Mouse (Mus musculus) heart, embryonic 14.5 days (tissue): Measurements from ENCODE around the gene Ttll1. TPM values are rescaled to one million over a fixed set of nuclear protein-coding genes. Genes with fewer than 3 reads are reported as not detected.

Source experiments
- ATAC-seq: fragments of 200-750 bp; cut with Nextera tagmentation; 2 replicates; pipeline ENCODE4 v1.8.0; 2017; ENCODE audit warnings: low read depth, moderate TSS enrichment; ENCODE audit not compliant: insufficient number of reproducible peaks, insufficient read depth, low FRiP score
- H3K27ac ChIP-seq, 2 experiments: fragments of 200-500 bp in 1 of 2; fragments of 300-500 bp in 1 of 2; sonication (generic) in 1 of 2; replicated peaks in 1 of 2; 2 replicates each; pipeline ENCODE4 v1.5.1; 2012 to 2014; ENCODE audit warnings: low read depth in 2 of 2, low read length in 2 of 2, control low read depth in 1 of 2, mild to moderate bottlenecking in 1 of 2, mixed read lengths in 1 of 2; ENCODE audit not compliant: control insufficient read depth in 1 of 2, insufficient read depth in 1 of 2
- H3K27me3 ChIP-seq: fragments of 300-500 bp; sonication (generic); 2 replicates; pipeline ENCODE4 v1.6.1; 2014; ENCODE audit warnings: mild to moderate bottlenecking, low read length, control low read depth; ENCODE audit not compliant: control insufficient read depth, insufficient read depth
- H3K36me3 ChIP-seq: fragments of 300-500 bp; sonication (generic); 2 replicates; pipeline ENCODE4 v1.6.1; 2014; ENCODE audit warnings: mild to moderate bottlenecking, control low read depth, low read length, mixed read lengths; ENCODE audit not compliant: control insufficient read depth, insufficient read depth
- H3K4me1 ChIP-seq, 2 experiments: fragments of 200-500 bp in 1 of 2; fragments of 300-500 bp in 1 of 2; sonication (generic) in 1 of 2; 2 replicates each; pipeline ENCODE4 v1.6.1; 2012 to 2014; ENCODE audit warnings: low read length in 2 of 2, control low read depth in 1 of 2, mixed read lengths in 1 of 2; ENCODE audit not compliant: control insufficient read depth in 2 of 2, insufficient read depth in 2 of 2
- H3K4me2 ChIP-seq: fragments of 300-500 bp; sonication (generic); 2 replicates; pipeline ENCODE4 v1.6.1; 2014; ENCODE audit warnings: mild to moderate bottlenecking, low read length
- H3K4me3 ChIP-seq, 2 experiments: fragments of 200-500 bp in 1 of 2; fragments of 300-500 bp in 1 of 2; sonication (generic) in 1 of 2; 2 replicates each; pipeline ENCODE4 v1.5.1; 2012 to 2014; ENCODE audit warnings: low read length in 2 of 2, mild to moderate bottlenecking in 2 of 2, control low read depth in 1 of 2, low read depth in 1 of 2, moderate library complexity in 1 of 2; ENCODE audit not compliant: control insufficient read depth in 1 of 2, insufficient read depth in 1 of 2
- H3K9ac ChIP-seq: fragments of 300-500 bp; sonication (generic); 2 replicates; pipeline ENCODE4 v1.6.1; 2014; ENCODE audit warnings: mild to moderate bottlenecking, low read length
- H3K9me3 ChIP-seq: fragments of 300-500 bp; sonication (generic); 2 replicates; pipeline ENCODE4 v1.6.1; 2016; ENCODE audit warnings: low read length, control low read depth; ENCODE audit not compliant: control insufficient read depth
- WGBS: fragments of 180-500 bp; shearing (Covaris S2); extraction: QIAGEN DNeasy Blood & Tissue Kit; methylation state at CpG from one replicate; pipeline ENCODE4 v1.1.7; 2014; 5-methylcytosine and 5-hydroxymethylcytosine counted together
- polyA plus RNA-seq: library from polyadenylated mRNA; unstranded; fragments of >200 nt; fragmentation: Nextera tagmentation; extraction: Ambion mirVana; gene quantifications from 2 replicates; pipeline ENCODE4 v1.2.1, GENCODE M21; 2014

Gene Ttll1
- polyA plus RNA-seq, 1 experiment from 2014 or later, result 17.8 TPM

GRCm38 (mm10) chr15:83494572-83494920, 16.1 kb downstream of the Ttll1 start:
- H3K4me3 ChIP-seq, result no peak overlapping the region
- no peak overlapping the region for H3K9ac ChIP-seq
- no peaks in the 10 kb centered on the region for H3K27me3 ChIP-seq
- WGBS, result 80% methylated on average over 6 of the region's 6 CpGs
- H3K36me3 ChIP-seq, result peaks cover 57% of the 10 kb centered on the region
- H3K27ac ChIP-seq, result no peak overlapping the region
- ATAC-seq, result no peak
- H3K4me2 ChIP-seq, result no peak overlapping the region
- no peaks in the 10 kb centered on the region for H3K9me3 ChIP-seq
- H3K4me1 ChIP-seq, result peaks cover 2 to 3% of the 10 kb centered on the region in 2 experiments; a peak in 3 of 4 replicates

DNA sequence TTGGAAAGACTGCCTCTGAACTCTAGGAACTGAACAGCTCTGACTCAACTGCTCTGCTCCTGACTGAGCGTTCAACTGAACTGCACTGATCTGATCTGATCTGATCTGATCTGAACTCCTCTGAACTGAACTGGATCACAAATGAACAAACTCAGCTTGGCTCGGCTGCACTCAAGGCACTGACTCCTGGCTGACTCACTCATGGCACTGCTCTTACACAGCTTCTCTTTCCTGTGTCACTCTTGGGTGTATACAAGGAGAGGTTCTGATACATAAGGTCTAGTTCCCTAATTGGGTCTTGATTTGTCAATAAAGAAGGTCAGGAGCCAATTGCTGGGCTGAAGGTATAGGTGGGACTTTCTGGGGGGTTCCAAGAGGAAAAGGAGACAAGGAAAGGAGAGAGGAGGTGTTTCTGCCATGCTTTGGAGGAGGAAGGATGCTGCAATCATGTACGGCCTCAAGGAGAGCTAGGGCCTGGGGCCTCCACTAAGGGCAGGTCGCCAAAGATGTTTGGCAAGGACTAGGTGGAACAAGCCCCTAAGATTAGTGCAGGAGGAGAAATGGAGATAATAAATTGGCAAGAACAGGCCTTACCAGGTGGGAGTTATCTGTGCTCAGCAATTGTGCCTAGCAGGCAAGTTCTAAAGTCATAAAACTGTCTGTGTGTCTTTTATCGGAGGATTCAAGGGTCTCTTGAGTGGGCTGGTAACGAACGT, 16.7 kb downstream of the Ttll1 start:
- Histone ChIP-seq H3K27ac (no peak overlapping the region), H3K9me3 (no peaks in the 10 kb centered on the region), H3K27me3 (no peaks in the 10 kb centered on the region), H3K4me1 (peaks cover 5 to 7% of the 10 kb centered on the region in 2 experiments; a peak in 3 of 4 replicates), H3K4me2 (no peak overlapping the region), H3K9ac (no peak overlapping the region), H3K4me3 (no peak overlapping the region), H3K36me3 (peaks cover 51% of the 10 kb centered on the region)
- ATAC-seq, result no peak
- 75% methylated on average over 7 of the region's 7 CpGs for WGBS

- H3K4me2 ChIP-seq, result no peak overlapping the region
- no peaks in the 10 kb centered on the region for H3K27me3 ChIP-seq
- no peak overlapping the region for H3K4me3 ChIP-seq
- H3K9ac ChIP-seq, result no peak overlapping the region
- H3K36me3 ChIP-seq, result peaks cover 32% of the 10 kb centered on the region
- H3K27ac ChIP-seq, result no peak overlapping the region
- 48% methylated on average over 5 of the region's 5 CpGs for WGBS
- ATAC-seq, result no peak
- peaks cover 14 to 20% of the 10 kb centered on the region in 2 experiments; a peak in 3 of 4 replicates for H3K4me1 ChIP-seq
- no peaks in the 10 kb centered on the region for H3K9me3 ChIP-seq
Measured at GRCm38 (mm10) chr15:83491891-83492290, 18.8 kb downstream of the Ttll1 start.

GRCm38 (mm10) chr15:83489471-83489870, 21.2 kb downstream of the Ttll1 start:
- Histone ChIP-seq H3K4me1 (peaks cover 14 to 20% of the 10 kb centered on the region in 2 experiments; a peak in 3 of 4 replicates), H3K27ac (no peak overlapping the region), H3K9me3 (no peaks in the 10 kb centered on the region), H3K4me3 (no peak overlapping the region), H3K4me2 (0 out of 2 replicates have a peak overlapping the region, but pooled peaks have one; percentile 2), H3K36me3 (peaks cover 18% of the 10 kb centered on the region), H3K9ac (no peak overlapping the region), H3K27me3 (no peaks in the 10 kb centered on the region)
- ATAC-seq, result no peak
- 44% methylated on average over 20 of the region's 20 CpGs for WGBS

DNA sequence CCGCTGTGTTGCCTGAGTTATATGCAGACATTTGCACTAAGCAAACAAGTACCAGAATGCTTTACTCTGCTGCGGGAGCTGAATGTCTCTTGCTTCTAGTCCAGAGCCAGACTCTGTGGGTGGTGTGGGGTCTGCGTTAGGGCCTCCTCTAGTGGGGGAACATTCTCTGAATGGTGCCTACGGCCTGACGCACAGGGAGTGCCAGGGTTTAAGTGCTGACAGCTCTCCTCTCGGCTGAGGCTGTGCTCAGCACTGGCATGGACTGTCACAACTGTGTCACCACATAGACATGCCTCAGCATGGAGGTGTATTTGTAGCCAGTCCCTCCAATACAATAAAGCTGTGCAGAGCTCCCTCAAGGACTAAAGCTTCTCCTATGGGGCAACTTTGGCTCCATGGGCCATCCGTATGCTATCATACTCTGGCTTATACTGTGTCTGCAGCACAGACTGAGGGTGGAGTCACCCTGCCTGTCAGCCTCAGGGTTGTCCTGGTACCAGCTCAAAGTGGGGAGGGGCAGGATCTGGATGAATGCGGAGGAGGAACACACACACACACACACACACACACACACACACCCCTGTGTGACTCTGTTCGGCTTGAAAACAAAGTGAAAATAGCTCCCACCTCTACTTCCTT, 23.1 kb downstream of the Ttll1 start:
- Histone ChIP-seq H3K36me3 (peaks cover 19% of the 10 kb centered on the region), H3K27me3 (no peaks in the 10 kb centered on the region), H3K9me3 (no peaks in the 10 kb centered on the region), H3K4me2 (no peak overlapping the region), H3K27ac (peak overlapping the region; percentile 20 to 26), H3K4me3 (no peak overlapping the region), H3K4me1 (peaks cover 14 to 20% of the 10 kb centered on the region in 2 experiments; a peak in 3 of 4 replicates), H3K9ac (no peak overlapping the region; the same call in 1 of the 2 replicates)
- ATAC-seq, result peak; percentile 60
- WGBS, result 37% methylated on average over 9 of the region's 9 CpGs

GRCm38 (mm10) chr15:83484311-83484710, 26.4 kb downstream of the Ttll1 start:
- Histone ChIP-seq H3K27me3 (no peaks in the 10 kb centered on the region), H3K36me3 (0 out of 2 replicates have a peak, but pooled peaks cover 3% of the 10 kb centered on the region), H3K4me2 (no peak overlapping the region), H3K9me3 (no peaks in the 10 kb centered on the region), H3K4me3 (no peak overlapping the region), H3K27ac (no peak overlapping the region), H3K4me1 (peaks cover 13 to 16% of the 10 kb centered on the region in 2 experiments; a peak in 3 of 4 replicates), H3K9ac (no peak overlapping the region)
- no peak for ATAC-seq
- WGBS, result 91% methylated on average over 10 of the region's 10 CpGs

- WGBS, result 46% methylated on average over 2 of the region's 2 CpGs
- Histone ChIP-seq H3K27ac (no peak overlapping the region), H3K9ac (no peak overlapping the region), H3K27me3 (no peaks in the 10 kb centered on the region), H3K4me2 (no peak overlapping the region), H3K4me1 (peaks cover 12 to 13% of the 10 kb centered on the region in 2 experiments; a peak in 3 of 4 replicates), H3K36me3 (0 out of 2 replicates have a peak, but pooled peaks cover 3% of the 10 kb centered on the region), H3K9me3 (no peaks in the 10 kb centered on the region), H3K4me3 (no peak overlapping the region)
- ATAC-seq, result no peak
Measured at GRCm38 (mm10) chr15:83483482-83483881, 27.2 kb downstream of the Ttll1 start.
